Mouse (Mus musculus): ENCODE results near the gene Il12b. TPM values are rescaled to one million over a fixed set of nuclear protein-coding genes. Genes with fewer than 3 reads are reported as not detected.

Gene Il12b
- polyA plus RNA-seq (2021; fragmentation: Nextera tagmentation), result 0.13 TPM in 1 of 2 replicates, not detected in the other
- long read RNA-seq, experiment 1, result 0 reads
- long read RNA-seq, experiment 2, result 0 reads

DNA sequence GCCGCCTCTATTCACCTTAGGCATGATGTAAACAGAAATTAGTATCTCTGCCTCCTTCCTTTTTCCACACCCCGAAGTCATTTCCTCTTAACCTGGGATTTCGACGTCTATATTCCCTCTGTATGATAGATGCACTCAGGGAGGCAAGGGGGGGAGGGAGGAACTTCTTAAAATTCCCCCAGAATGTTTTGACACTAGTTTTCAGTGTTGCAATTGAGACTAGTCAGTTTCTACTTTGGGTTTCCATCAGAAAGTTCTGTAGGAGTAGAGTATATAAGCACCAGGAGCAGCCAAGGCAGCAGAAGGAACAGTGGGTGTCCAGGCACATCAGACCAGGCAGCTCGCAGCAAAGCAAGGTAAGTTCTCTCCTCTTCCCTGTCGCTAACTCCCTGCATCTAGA lies at the start of gene Il12b:
TSS of gene Il12b (plus strand) at position 301 of the 400 bp plus-strand sequence.

Other genes with a start within 250 kb of the Il12b start
- 57.8 and 57.9 TPM in 2 replicates for gene Ublcp1, start 70.4 kb downstream of the Il12b start, polyA plus RNA-seq (2021; fragmentation: Nextera tagmentation)
- 32.5 and 34.0 TPM in 2 replicates for gene Rnf145, start 118.9 kb downstream of the Il12b start, polyA plus RNA-seq (2021; fragmentation: Nextera tagmentation)
- 1.1 and 2.1 TPM in 2 replicates for gene Ebf1, start 217.3 kb downstream of the Il12b start, polyA plus RNA-seq (2021; fragmentation: Nextera tagmentation)

All from layer of hippocampus, adult 6 months (tissue).